Mouse (Mus musculus) stomach, postnatal 0 days (tissue): ENCODE results near the gene Gm10645. TPM values are rescaled to one million over a fixed set of nuclear protein-coding genes. Genes with fewer than 3 reads are reported as not detected.

ENCODE experiments used
- ATAC-seq: fragments of 200-750 bp; cut with Nextera tagmentation; 2 replicates; pipeline ENCODE4 v1.8.0; 2017; ENCODE audit not compliant: low FRiP score, low TSS enrichment
- DNase-seq: peaks from one replicate; pipeline ENCODE4 v3.0.0-alpha.2; 2016; ENCODE audit warnings: low spot score
- H3K27ac ChIP-seq: fragments of 300-500 bp; sonication (generic); replicated peaks from 2 replicates; pipeline ENCODE4 v1.5.1; 2014; ENCODE audit warnings: mild to moderate bottlenecking, control low read depth
- H3K27me3 ChIP-seq: fragments of 300-500 bp; sonication (generic); 2 replicates; pipeline ENCODE4 v1.6.1; 2014; ENCODE audit warnings: low read length; ENCODE audit not compliant: control insufficient read depth, insufficient read depth
- H3K36me3 ChIP-seq: fragments of 300-500 bp; sonication (generic); 2 replicates; pipeline ENCODE4 v1.6.1; 2014; ENCODE audit warnings: low read length, mixed read lengths; ENCODE audit not compliant: control insufficient read depth, insufficient read depth
- H3K4me1 ChIP-seq: fragments of 300-500 bp; sonication (generic); replicated peaks from 2 replicates; pipeline ENCODE4 v1.6.1; 2014; ENCODE audit warnings: antibody characterized with exemption; ENCODE audit not compliant: control insufficient read depth, insufficient read depth
- H3K4me2 ChIP-seq: fragments of 300-500 bp; sonication (generic); replicated peaks from 2 replicates; pipeline ENCODE4 v1.6.1; 2014; ENCODE audit warnings: low read depth, mild to moderate bottlenecking, control low read depth, moderate library complexity
- H3K4me3 ChIP-seq: fragments of 300-500 bp; sonication (generic); 2 replicates; pipeline ENCODE4 v1.5.1; 2014; ENCODE audit warnings: low read depth, low read length, control low read depth
- H3K9ac ChIP-seq: fragments of 300-500 bp; sonication (generic); 2 replicates; pipeline ENCODE4 v1.6.1; 2014; ENCODE audit warnings: mild to moderate bottlenecking, low read length, control low read depth, mixed read lengths
- H3K9me3 ChIP-seq: fragments of 300-500 bp; sonication (generic); 2 replicates; pipeline ENCODE4 v1.6.1; 2016; ENCODE audit warnings: low read length; ENCODE audit not compliant: control insufficient read depth
- CTCF ChIP-seq: IDR thresholded peaks from 2 replicates; pipeline ENCODE4 v1.5.1; 2016; ENCODE audit warnings: antibody characterized with exemption, low read depth, mild to moderate bottlenecking, moderate library complexity
- EP300 ChIP-seq: optimal IDR thresholded peaks from 2 replicates; pipeline ENCODE3; 2016; ENCODE audit warnings: antibody characterized with exemption
- WGBS: fragments of 180-500 bp; shearing (Covaris S2); extraction: QIAGEN DNeasy Blood & Tissue Kit; methylation state at CpG from one replicate; pipeline ENCODE4 v1.1.7; 2014; 5-methylcytosine and 5-hydroxymethylcytosine counted together
- polyA plus RNA-seq: library from polyadenylated mRNA; unstranded; fragments of >200 nt; fragmentation: Nextera tagmentation; extraction: Ambion mirVana; gene quantifications from 2 replicates; pipeline ENCODE4 v1.2.1, GENCODE M21; 2015

The Gm10645 gene
- polyA plus RNA-seq, 1 experiment from 2014 or later: 3.3 TPM

GRCm38 (mm10) chr8:83140068-83140467, 25.9 kb downstream of the Gm10645 start:
- H3K36me3 ChIP-seq: no peaks in the 10 kb centered on the region
- no peak overlapping the region for H3K4me2 ChIP-seq
- no peaks in the 10 kb centered on the region for H3K9me3 ChIP-seq
- H3K4me3 ChIP-seq: no peak overlapping the region
- ATAC-seq (no peak), DNase-seq (no peak)
- H3K27me3 ChIP-seq: no peaks in the 10 kb centered on the region
- H3K27ac ChIP-seq: peak overlapping the region; percentile 45; the same call in 1 of the 2 replicates
- H3K4me1 ChIP-seq: no peaks in the 10 kb centered on the region
- TF ChIP-seq EP300 (no peak), CTCF (no peak)
- WGBS: 33% methylated on average over 1 of the region's 1 CpGs
- no peak overlapping the region for H3K9ac ChIP-seq

GRCm38 (mm10) chr8:83135086-83135485, 30.9 kb downstream of the Gm10645 start:
- Histone ChIP-seq H3K4me1 (no peaks in the 10 kb centered on the region), H3K4me2 (no peak overlapping the region), H3K9ac (no peak overlapping the region), H3K36me3 (no peaks in the 10 kb centered on the region), H3K4me3 (no peak overlapping the region), H3K27me3 (no peaks in the 10 kb centered on the region), H3K9me3 (no peaks in the 10 kb centered on the region), H3K27ac (no peak overlapping the region)
- TF ChIP-seq CTCF: no peak
- no peak for TF ChIP-seq EP300
- no peak for ATAC-seq
- 41% methylated on average over 2 of the region's 2 CpGs for WGBS
- DNase-seq: peak; percentile 17

Other genes starting within 250 kb of the Gm10645 start
- 2.6 and 3.2 TPM in 2 replicates for gene Tbc1d9, start 818 bp downstream of the Gm10645 start, polyA plus RNA-seq
- not detected in 2 replicates for gene Ucp1, start 124.2 kb upstream of the Gm10645 start, polyA plus RNA-seq
- 6.5 and 7.3 TPM in 2 replicates for gene Elmod2, start 166.3 kb upstream of the Gm10645 start, polyA plus RNA-seq
- not detected in 2 replicates for gene Mgat4d, start 182.3 kb upstream of the Gm10645 start, polyA plus RNA-seq
- 0.19 and 0.27 TPM in 2 replicates for gene Clgn, start 223.7 kb upstream of the Gm10645 start, polyA plus RNA-seq